9 mouse cellular contexts compared by ENCODE assay signal in the genomic region with DNA sequence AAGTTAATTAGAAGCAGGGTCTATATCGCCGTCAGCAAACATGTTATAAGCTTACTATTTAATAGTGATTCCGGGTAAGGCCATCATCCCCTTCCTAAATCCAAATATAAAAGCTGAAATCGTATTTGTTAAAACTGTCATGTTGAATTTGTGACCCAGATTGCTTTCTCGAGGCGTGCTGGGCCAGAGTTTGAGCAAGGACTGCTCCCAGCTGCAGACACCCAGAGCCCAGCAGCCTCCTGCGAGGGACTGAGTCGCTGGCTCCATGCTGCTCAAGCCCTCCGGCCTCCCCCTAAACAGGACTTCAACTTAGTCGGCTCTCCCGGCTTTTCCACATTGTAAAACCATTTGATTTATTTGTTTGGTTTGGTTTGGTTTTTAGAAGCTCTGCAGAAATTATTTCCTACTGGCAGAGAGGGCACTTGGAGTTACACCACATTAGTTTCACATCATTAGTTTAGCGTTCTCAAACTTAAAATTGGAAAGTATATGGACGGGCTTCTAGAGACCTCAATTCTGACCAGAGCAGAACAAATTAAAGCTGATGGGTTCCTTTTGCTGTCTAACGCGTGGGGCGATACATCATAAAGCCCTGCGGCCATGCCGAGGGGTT.
DNase-seq lines count a peak whose midpoint lies in the region; ATAC-seq lines count a peak whose summit lies in the region.
"Had no signal": no experiment of that assay in that cellular context is flagged by ENCODE, and none has a peak within 500 bp of the region (broad histone marks: within the 10 kb centered on the region; RNA-seq: fewer than 3 reads in every experiment).

No protein-coding gene starts in this region.

- ATAC-seq in kidney, embryonic 15.5 days (replicated peaks; ENCODE audit: low FRiP score), result 0 out of 2 replicates have a peak, but pooled peaks have one; percentile 58
- no peak for ATAC-seq in hindbrain, embryonic 12.5 days (ENCODE audit: low FRiP score)
- no peak; the same call in 1 of the 2 replicates for ATAC-seq in midbrain, embryonic 11.5 days (ENCODE audit: low FRiP score)

- H3K4me2 ChIP-seq in kidney, embryonic 15.5 days, result peak overlapping the region; percentile 66
- H3K4me2 ChIP-seq in hindbrain, embryonic 12.5 days (replicated peaks), result peak overlapping the region; percentile 58
- peak overlapping the region; percentile 49 for H3K4me2 ChIP-seq in midbrain, embryonic 11.5 days

- 6% methylated on average over 18 of the region's 18 CpGs for WGBS in kidney, embryonic 15.5 days
- WGBS in hindbrain, embryonic 12.5 days, result 17% methylated on average over 18 of the region's 18 CpGs
- WGBS in midbrain, embryonic 11.5 days, result 9% methylated on average over 18 of the region's 18 CpGs

- no peak overlapping the region for H3K27ac ChIP-seq in kidney, embryonic 15.5 days
- H3K27ac ChIP-seq in hindbrain, embryonic 12.5 days, result no peak overlapping the region
- H3K27ac ChIP-seq in midbrain, embryonic 11.5 days (ENCODE audit: low read depth, low read length), result no peak overlapping the region
- H3K27ac ChIP-seq: left cerebral cortex, adult 2 months had no signal

- H3K4me3 ChIP-seq in kidney, embryonic 15.5 days (replicated peaks), result peak overlapping the region; percentile 35
- peak overlapping the region; percentile 31; the same call in 1 of the 2 replicates for H3K4me3 ChIP-seq in hindbrain, embryonic 12.5 days
- no peak overlapping the region; the same call in 1 of the 2 replicates for H3K4me3 ChIP-seq in midbrain, embryonic 11.5 days (ENCODE audit: low read depth, low read length)
- H3K4me3 ChIP-seq: left cerebral cortex, adult 2 months had no signal

- no peak for DNase-seq in kidney, adult 18-20 months
- DNase-seq in midbrain, embryonic 11.5 days (ENCODE audit: low spot score, missing footprints), result peak; percentile 94
- DNase-seq in yolk sac, embryonic 10.5 days (ENCODE audit: low spot score), result peak; percentile 40
- DNase-seq in cerebellum, postnatal 25 days, result no peak
- no peak for DNase-seq in adrenal gland, postnatal 10 days
- DNase-seq in gastrocnemius, adult 8-10 months (ENCODE audit: low spot score in 2 of 2), result no peak

- H3K36me3 ChIP-seq in kidney, embryonic 15.5 days, result no peaks in the 10 kb centered on the region
- no peaks in the 10 kb centered on the region for H3K36me3 ChIP-seq in hindbrain, embryonic 12.5 days
- H3K36me3 ChIP-seq in midbrain, embryonic 11.5 days (ENCODE audit: control insufficient read depth, insufficient read depth, low read length), result no peaks in the 10 kb centered on the region

- peaks cover 90% of the 10 kb centered on the region for H3K27me3 ChIP-seq in kidney, embryonic 15.5 days
- H3K27me3 ChIP-seq in hindbrain, embryonic 12.5 days, result peaks cover 58% of the 10 kb centered on the region
- H3K27me3 ChIP-seq in midbrain, embryonic 11.5 days (ENCODE audit: control insufficient read depth, insufficient read depth, low read length), result peaks cover 10% of the 10 kb centered on the region

- peaks cover 15% of the 10 kb centered on the region for H3K4me1 ChIP-seq in kidney, embryonic 15.5 days
- peaks cover 16% of the 10 kb centered on the region for H3K4me1 ChIP-seq in hindbrain, embryonic 12.5 days
- peaks cover 11% of the 10 kb centered on the region for H3K4me1 ChIP-seq in midbrain, embryonic 11.5 days (ENCODE audit: control insufficient read depth, insufficient read depth, low read length)

- no peaks in the 10 kb centered on the region for H3K9me3 ChIP-seq in kidney, embryonic 15.5 days (replicated peaks)
- H3K9me3 ChIP-seq in hindbrain, embryonic 12.5 days (replicated peaks), result no peaks in the 10 kb centered on the region
- H3K9me3 ChIP-seq in midbrain, embryonic 11.5 days (ENCODE audit: control insufficient read depth, low read length), result no peaks in the 10 kb centered on the region

- no peak overlapping the region for H3K9ac ChIP-seq in kidney, embryonic 15.5 days
- H3K9ac ChIP-seq in hindbrain, embryonic 12.5 days, result no peak overlapping the region
- H3K9ac ChIP-seq in midbrain, embryonic 11.5 days (ENCODE audit: low read length), result no peak overlapping the region

Comparison
In these comparisons a context has a peak if more than half of its experiments do, and no peak if none do; other contexts are left out.
1. DNase-seq: peak in midbrain, embryonic 11.5 days (single experiment) and yolk sac, embryonic 10.5 days (single experiment); none in kidney, adult 18-20 months (single experiment), cerebellum, postnatal 25 days (0 of 2), adrenal gland, postnatal 10 days (single experiment) and gastrocnemius, adult 8-10 months (0 of 2).
2. Peak in every context shown above with its lines, with median percentiles within 50 percentile points of each other: H3K4me2 ChIP-seq.